Mouse (Mus musculus) liver, embryonic 14.5 days (tissue): ENCODE measurements around the gene Pafah1b1.

Experiments
- CTCF ChIP-seq: IDR thresholded peaks from 2 replicates; pipeline ENCODE4 v1.5.1; 2016; ENCODE audit warnings: antibody characterized with exemption, low read depth, control low read depth
- EP300 ChIP-seq: IDR thresholded peaks from 2 replicates; pipeline ENCODE4 v1.6.1; 2016; ENCODE audit warnings: antibody characterized with exemption, low read depth

DNA sequence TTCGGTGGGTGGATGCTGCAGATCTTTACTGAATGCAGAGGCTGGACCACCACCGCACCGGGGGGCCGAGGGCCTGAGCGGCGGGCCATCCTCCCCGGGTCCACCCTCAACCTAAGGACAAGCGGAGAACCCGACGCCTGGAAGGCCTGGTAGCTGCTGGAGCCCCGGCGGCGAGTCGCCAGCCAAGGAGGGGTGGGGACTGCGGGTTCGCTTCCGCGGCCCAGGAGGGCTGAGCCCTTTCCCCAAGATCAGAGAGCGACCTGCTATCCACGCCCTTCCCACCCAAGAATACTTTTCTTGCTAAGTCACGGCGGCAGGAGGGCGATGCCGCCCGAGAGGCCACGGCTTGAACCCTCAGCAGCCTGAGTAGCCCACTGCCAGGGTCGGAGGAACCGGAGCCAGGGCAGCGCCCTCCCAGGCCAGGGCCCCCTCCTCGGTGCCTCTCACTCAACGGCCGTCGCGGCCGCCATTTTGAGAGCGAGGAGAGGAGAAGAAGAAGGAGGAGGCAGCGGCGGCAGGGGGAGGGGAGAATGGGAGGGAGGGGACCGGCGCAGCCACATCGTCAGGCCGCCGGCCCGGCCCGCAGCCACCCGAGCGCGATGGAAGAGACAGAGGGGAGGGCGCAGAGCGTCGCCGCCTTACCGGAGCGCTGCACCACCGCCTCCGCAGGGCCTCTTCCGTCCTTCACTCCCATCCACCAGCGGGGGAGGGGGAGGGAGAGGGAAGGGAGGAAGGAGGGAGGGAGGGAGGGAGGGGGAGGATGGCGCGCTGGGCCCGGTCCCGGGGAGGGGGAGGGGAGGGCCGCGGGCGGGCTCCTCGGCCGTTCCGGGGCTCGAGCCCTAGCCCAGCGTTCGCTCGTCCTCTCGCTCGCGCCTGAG, 874 bp downstream of the Pafah1b1 start:
- TF ChIP-seq CTCF (0 out of 2 replicates have a peak, but pooled peaks have one; percentile 1), EP300 (no peak; the same call in 1 of the 2 replicates)
